ENCODE assay signal across 8 mouse cellular contexts in the genomic region with DNA sequence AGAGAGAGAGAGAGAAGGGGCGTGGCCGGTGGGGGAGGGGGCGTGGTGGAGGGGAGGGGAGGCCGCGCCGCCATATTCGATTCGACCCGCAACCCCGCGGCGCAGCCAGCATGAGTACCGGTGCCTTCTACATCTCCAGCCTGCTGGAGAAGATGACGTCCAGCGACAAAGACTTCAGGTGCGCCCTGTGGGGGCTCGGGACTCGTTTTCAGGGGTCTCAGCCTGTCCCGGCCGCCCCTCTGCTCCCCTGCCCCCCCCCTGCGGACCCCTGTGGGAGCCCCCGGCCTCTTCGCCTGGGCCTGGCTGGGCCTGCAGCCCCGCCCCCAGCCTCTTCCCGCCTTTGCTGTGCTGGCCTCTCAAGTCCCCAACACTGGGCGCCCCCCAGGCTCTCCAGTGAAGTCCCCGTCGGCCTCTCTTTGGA. TPM values are rescaled to one million over a fixed set of nuclear protein-coding genes. Genes with fewer than 3 reads are reported as not detected.
DNase-seq lines count a peak whose midpoint lies in the region; ATAC-seq and TF ChIP-seq lines count a peak whose summit lies in the region.

A gene (plus strand): TSS at position 38 of the 421 bp plus-strand sequence.

- H3K27ac ChIP-seq in layer of hippocampus, adult 2 months: peak within 1 kb of the TSS; percentile 59; the same call in 1 of the 2 replicates
- H3K27ac ChIP-seq in heart, embryonic 11.5 days (ENCODE audit: low read depth, low read length): peak within 1 kb of the TSS; percentile 97
- H3K27ac ChIP-seq in midbrain, embryonic 12.5 days (replicated peaks): peak within 1 kb of the TSS; percentile 79

- peaks cover 18% of the 10 kb centered on the region for H3K4me1 ChIP-seq in heart, embryonic 11.5 days (ENCODE audit: control insufficient read depth, insufficient read depth, low read length)
- H3K4me1 ChIP-seq in midbrain, embryonic 12.5 days: peaks cover 28% of the 10 kb centered on the region

- DNase-seq in layer of hippocampus, adult 2 months (ENCODE audit: low spot score in 2 of 2): no peak
- DNase-seq in layer of hippocampus, adult 9-11 months: no peak
- DNase-seq in adrenal gland, adult 18-20 months (ENCODE audit: low spot score in 2 of 2): peak; percentile 38 to 61
- peak; percentile 91 for DNase-seq in embryo, embryonic 9.5 days (ENCODE audit: extremely low spot score)
- DNase-seq in kidney, postnatal 25 days: peak; percentile 53 to 56
- peak; percentile 63 for DNase-seq in testis, postnatal 14 days (ENCODE audit: low spot score)

- no peak for TF ChIP-seq CTCF in layer of hippocampus, adult 2 months (conservative IDR thresholded peaks at IDR 0.05)

- WGBS in heart, embryonic 11.5 days (ENCODE audit: insufficient replicate concordance): under 1% methylated on average over 24 of the region's 28 CpGs
- WGBS in midbrain, embryonic 12.5 days: 0% methylated on average over 20 of the region's 28 CpGs

- no peaks in the 10 kb centered on the region for H3K9me3 ChIP-seq in heart, embryonic 11.5 days (replicated peaks; ENCODE audit: control insufficient read depth, low read length)
- H3K9me3 ChIP-seq in midbrain, embryonic 12.5 days: peaks cover 5% of the 10 kb centered on the region; the same call in 1 of the 2 replicates

- peak; percentile 75 for ATAC-seq in heart, embryonic 11.5 days (replicated peaks; ENCODE audit: insufficient number of reproducible peaks, low FRiP score, low TSS enrichment)
- ATAC-seq in midbrain, embryonic 12.5 days (ENCODE audit: low FRiP score, low read depth): peak; percentile 88

- peaks cover under 1% of the 10 kb centered on the region; the same call in 1 of the 2 replicates for H3K36me3 ChIP-seq in heart, embryonic 11.5 days (ENCODE audit: control insufficient read depth, insufficient read depth, low read length)
- H3K36me3 ChIP-seq in midbrain, embryonic 12.5 days: peaks cover 11% of the 10 kb centered on the region

- H3K4me3 ChIP-seq in layer of hippocampus, adult 2 months: peak within 1 kb of the TSS; percentile 71
- peak within 1 kb of the TSS; percentile 84 for H3K4me3 ChIP-seq in heart, embryonic 11.5 days (ENCODE audit: low read depth, low read length)
- peak within 1 kb of the TSS; percentile 81 for H3K4me3 ChIP-seq in midbrain, embryonic 12.5 days

- no peaks in the 10 kb centered on the region for H3K27me3 ChIP-seq in heart, embryonic 11.5 days (ENCODE audit: control insufficient read depth, insufficient read depth, low read length)
- H3K27me3 ChIP-seq in midbrain, embryonic 12.5 days: no peaks in the 10 kb centered on the region

- peak within 1 kb of the TSS; percentile 87 for H3K9ac ChIP-seq in heart, embryonic 11.5 days (ENCODE audit: low read depth, low read length)
- H3K9ac ChIP-seq in midbrain, embryonic 12.5 days (replicated peaks): peak within 1 kb of the TSS; percentile 85

- H3K4me2 ChIP-seq in heart, embryonic 11.5 days: peak within 1 kb of the TSS; percentile 95
- H3K4me2 ChIP-seq in midbrain, embryonic 12.5 days (replicated peaks): peak within 1 kb of the TSS; percentile 87

RNA-seq across cellular contexts. Expression of the gene that starts here (rescaled TPM):
- 1 to 10 TPM; 3.2 to 4.0 TPM for total RNA-seq in layer of hippocampus, adult 2 months (2021)
- total RNA-seq in adrenal gland, adult 18-20 months (2021): 1 to 10 TPM; 5.8 to 9.5 TPM
- 38.8 and 50.8 TPM in 2 replicates for polyA plus RNA-seq in heart, embryonic 11.5 days (2014; fragmentation: Nextera tagmentation; extraction: Ambion mirVana)
- polyA plus RNA-seq in midbrain, embryonic 12.5 days (2016; fragmentation: Nextera tagmentation; extraction: Ambion mirVana): 37.1 and 40.0 TPM in 2 replicates

Comparison
In these comparisons a context has a peak if more than half of its experiments do, and no peak if none do; other contexts are left out.
1. DNase-seq: peak in adrenal gland, adult 18-20 months (2 of 2), embryo, embryonic 9.5 days (single experiment), kidney, postnatal 25 days (2 of 2) and testis, postnatal 14 days (single experiment); none in layer of hippocampus, adult 2 months (0 of 2) and layer of hippocampus, adult 9-11 months (single experiment).
2. Peak in every context shown above with its lines, with median percentiles within 50 percentile points of each other: H3K27ac ChIP-seq and H3K4me3 ChIP-seq.